Mouse (Mus musculus) embryonic facial prominence, embryonic 14.5 days (tissue): Measurements from ENCODE around the gene Gm49358. TPM values are rescaled to one million over a fixed set of nuclear protein-coding genes. Genes with fewer than 3 reads are reported as not detected.
A peak's percentile ranks its signal among the peaks of the same experiment; 100 is the strongest.

Experiments
- ATAC-seq: fragments of 200-750 bp; cut with Nextera tagmentation; 2 replicates; pipeline ENCODE4 v1.8.0; 2017; ENCODE audit warnings: low read depth, moderate number of reproducible peaks, moderate TSS enrichment
- DNase-seq: peaks from one replicate; pipeline ENCODE4 v3.0.0-alpha.2; 2015; ENCODE audit warnings: low spot score
- H3K27ac ChIP-seq: fragments of 300-500 bp; sonication (generic); replicated peaks from 2 replicates; pipeline ENCODE4 v1.5.1; 2014; ENCODE audit warnings: low read depth, mild to moderate bottlenecking, low read length, moderate library complexity
- H3K27me3 ChIP-seq: fragments of 300-500 bp; sonication (generic); replicated peaks from 2 replicates; pipeline ENCODE4 v1.6.1; 2014; ENCODE audit warnings: low read length; ENCODE audit not compliant: control insufficient read depth, insufficient read depth
- H3K36me3 ChIP-seq: fragments of 300-500 bp; sonication (generic); 2 replicates; pipeline ENCODE4 v1.6.1; 2014; ENCODE audit warnings: low read length, mixed read lengths; ENCODE audit not compliant: control insufficient read depth, insufficient read depth
- H3K4me1 ChIP-seq: fragments of 300-500 bp; sonication (generic); 2 replicates; pipeline ENCODE4 v1.6.1; 2014; ENCODE audit warnings: antibody characterized with exemption, low read length; ENCODE audit not compliant: control insufficient read depth, insufficient read depth
- H3K4me2 ChIP-seq: fragments of 300-500 bp; sonication (generic); 2 replicates; pipeline ENCODE4 v1.6.1; 2014; ENCODE audit warnings: low read depth, mild to moderate bottlenecking, low read length, moderate library complexity, mixed read lengths
- H3K4me3 ChIP-seq: fragments of 300-500 bp; sonication (generic); 2 replicates; pipeline ENCODE4 v1.5.1; 2014; ENCODE audit warnings: low read depth, mild to moderate bottlenecking, low read length
- H3K9ac ChIP-seq: fragments of 300-500 bp; sonication (generic); 2 replicates; pipeline ENCODE4 v1.6.1; 2014; ENCODE audit warnings: low read depth, mild to moderate bottlenecking, low read length, moderate library complexity, mixed read lengths
- H3K9me3 ChIP-seq: fragments of 300-500 bp; sonication (generic); 2 replicates; pipeline ENCODE4 v1.6.1; 2016; ENCODE audit warnings: low read length; ENCODE audit not compliant: control insufficient read depth
- WGBS: fragments of 180-500 bp; shearing (Covaris S2); extraction: QIAGEN DNeasy Blood & Tissue Kit; methylation state at CpG from one replicate; pipeline ENCODE4 v1.1.7; 2014; 5-methylcytosine and 5-hydroxymethylcytosine counted together
- polyA plus RNA-seq: library from polyadenylated mRNA; unstranded; fragments of >200 nt; fragmentation: Nextera tagmentation; extraction: Ambion mirVana; gene quantifications from 2 replicates; pipeline ENCODE4 v1.2.1, GENCODE M21; 2014

The Gm49358 gene
- polyA plus RNA-seq, 1 experiment from 2014 or later: not detected

- DNase-seq (no peak), ATAC-seq (no peak)
- Histone ChIP-seq H3K27me3 (no peaks in the 10 kb centered on the region), H3K9ac (no peak overlapping the region), H3K4me2 (0 out of 2 replicates have a peak overlapping the region, but pooled peaks have one; percentile 1), H3K9me3 (no peaks in the 10 kb centered on the region), H3K4me1 (peaks cover 7% of the 10 kb centered on the region; the same call in 1 of the 2 replicates), H3K4me3 (no peak overlapping the region), H3K27ac (no peak overlapping the region), H3K36me3 (no peaks in the 10 kb centered on the region)
- WGBS: 37% methylated on average over 5 of the region's 5 CpGs
Measured at GRCm38 (mm10) chr10:86781641-86782040, 17.9 kb downstream of the Gm49358 start.

GRCm38 (mm10) chr10:86782656-86783055, 18.9 kb downstream of the Gm49358 start:
- Histone ChIP-seq H3K9ac (no peak overlapping the region), H3K9me3 (no peaks in the 10 kb centered on the region), H3K27me3 (no peaks in the 10 kb centered on the region), H3K36me3 (no peaks in the 10 kb centered on the region), H3K4me3 (no peak overlapping the region), H3K4me2 (no peak overlapping the region), H3K27ac (0 out of 2 replicates have a peak overlapping the region, but pooled peaks have one; percentile 8), H3K4me1 (peaks cover 7% of the 10 kb centered on the region; the same call in 1 of the 2 replicates)
- DNase-seq (no peak), ATAC-seq (no peak)
- 59% methylated on average over 5 of the region's 5 CpGs for WGBS

- no peak overlapping the region for H3K9ac ChIP-seq
- H3K4me2 ChIP-seq: no peak overlapping the region
- H3K4me3 ChIP-seq: no peak overlapping the region
- H3K4me1 ChIP-seq: peaks cover 7% of the 10 kb centered on the region; the same call in 1 of the 2 replicates
- H3K9me3 ChIP-seq: no peaks in the 10 kb centered on the region
- ATAC-seq (no peak), DNase-seq (no peak)
- no peak overlapping the region for H3K27ac ChIP-seq
- no peaks in the 10 kb centered on the region for H3K27me3 ChIP-seq
- no peaks in the 10 kb centered on the region for H3K36me3 ChIP-seq
- 80% methylated on average over 5 of the region's 5 CpGs for WGBS
Measured at GRCm38 (mm10) chr10:86783561-86783960, 19.8 kb downstream of the Gm49358 start.

- ATAC-seq (no peak), DNase-seq (no peak)
- H3K36me3 ChIP-seq: no peaks in the 10 kb centered on the region
- WGBS: 75% methylated on average over 5 of the region's 5 CpGs
- no peaks in the 10 kb centered on the region for H3K27me3 ChIP-seq
- H3K4me1 ChIP-seq: peaks cover 9% of the 10 kb centered on the region
- H3K4me3 ChIP-seq: no peak overlapping the region
- no peak overlapping the region for H3K9ac ChIP-seq
- no peak overlapping the region for H3K4me2 ChIP-seq
- H3K27ac ChIP-seq: no peak overlapping the region
- no peaks in the 10 kb centered on the region for H3K9me3 ChIP-seq
Measured at GRCm38 (mm10) chr10:86784126-86784675, 20.4 kb downstream of the Gm49358 start.

- Histone ChIP-seq H3K9ac (no peak overlapping the region), H3K27ac (no peak overlapping the region), H3K36me3 (no peaks in the 10 kb centered on the region), H3K9me3 (no peaks in the 10 kb centered on the region), H3K4me1 (peaks cover 2% of the 10 kb centered on the region), H3K4me3 (no peak overlapping the region), H3K27me3 (no peaks in the 10 kb centered on the region), H3K4me2 (no peak overlapping the region)
- ATAC-seq (no peak), DNase-seq (no peak)
- WGBS: 71% methylated on average over 2 of the region's 2 CpGs
Measured at GRCm38 (mm10) chr10:86785396-86785795, 21.6 kb downstream of the Gm49358 start.

GRCm38 (mm10) chr10:86786083-86786482, 22.3 kb downstream of the Gm49358 start:
- Histone ChIP-seq H3K4me3 (no peak overlapping the region), H3K4me1 (peaks cover 2% of the 10 kb centered on the region), H3K9ac (no peak overlapping the region), H3K9me3 (no peaks in the 10 kb centered on the region), H3K36me3 (no peaks in the 10 kb centered on the region), H3K27me3 (no peaks in the 10 kb centered on the region), H3K4me2 (no peak overlapping the region), H3K27ac (no peak overlapping the region)
- DNase-seq (no peak), ATAC-seq (no peak)
- WGBS: 96% methylated on average over 5 of the region's 5 CpGs

- no peak overlapping the region for H3K4me3 ChIP-seq
- no peak overlapping the region for H3K27ac ChIP-seq
- no peaks in the 10 kb centered on the region for H3K36me3 ChIP-seq
- 0 out of 2 replicates have a peak, but pooled peaks have one; percentile 51 for ATAC-seq
- H3K4me2 ChIP-seq: no peak overlapping the region
- H3K9me3 ChIP-seq: no peaks in the 10 kb centered on the region
- 31% methylated on average over 5 of the region's 5 CpGs for WGBS
- peaks cover 2% of the 10 kb centered on the region; the same call in 1 of the 2 replicates for H3K4me1 ChIP-seq
- H3K27me3 ChIP-seq: no peaks in the 10 kb centered on the region
- peak; percentile 22 for DNase-seq
- no peak overlapping the region for H3K9ac ChIP-seq
Measured at GRCm38 (mm10) chr10:86788193-86788592, 24.4 kb downstream of the Gm49358 start.

- 73% methylated on average over 7 of the region's 7 CpGs for WGBS
- Histone ChIP-seq H3K27me3 (no peaks in the 10 kb centered on the region), H3K4me1 (peaks cover 2% of the 10 kb centered on the region; the same call in 1 of the 2 replicates), H3K9me3 (no peaks in the 10 kb centered on the region), H3K36me3 (no peaks in the 10 kb centered on the region), H3K4me2 (no peak overlapping the region), H3K9ac (no peak overlapping the region), H3K4me3 (no peak overlapping the region), H3K27ac (no peak overlapping the region)
- ATAC-seq: no peak
- DNase-seq: no peak
Measured at GRCm38 (mm10) chr10:86789146-86789672, 25.4 kb downstream of the Gm49358 start.
